Mouse (Mus musculus) liver, adult 2 months (tissue): Measurements from ENCODE around the gene 5031439G07Rik. TPM values are rescaled to one million over a fixed set of nuclear protein-coding genes. Genes with fewer than 3 reads are reported as not detected.

Experiments used
- DNase-seq: peaks from one replicate; pipeline ENCODE4 v3.0.0-alpha.2; 2011; ENCODE audit warnings: low read depth, low spot score; ENCODE audit errors: extremely low read depth
- H3K27ac ChIP-seq: fragments of 200-500 bp; replicated peaks from 2 replicates; pipeline ENCODE4 v1.5.1; 2012; ENCODE audit warnings: low read depth, mild to moderate bottlenecking, control low read depth, inconsistent platforms, low read length; ENCODE audit not compliant: insufficient read depth
- H3K27me3 ChIP-seq: fragments of 200-500 bp; 2 replicates; pipeline ENCODE4 v1.6.1; 2012; ENCODE audit warnings: mild to moderate bottlenecking, moderate library complexity, low read length, inconsistent platforms; ENCODE audit not compliant: control insufficient read depth, insufficient read depth
- H3K36me3 ChIP-seq: fragments of 200-500 bp; 2 replicates; pipeline ENCODE4 v1.6.1; 2012; ENCODE audit warnings: low read length, inconsistent platforms; ENCODE audit not compliant: control insufficient read depth, insufficient read depth
- H3K4me1 ChIP-seq: fragments of 200-500 bp; 2 replicates; pipeline ENCODE4 v1.6.1; 2011; ENCODE audit warnings: low read length; ENCODE audit not compliant: control insufficient read depth, insufficient read depth
- H3K4me3 ChIP-seq: fragments of 200-500 bp; 2 replicates; pipeline ENCODE4 v1.5.1; 2011; ENCODE audit warnings: low read depth, mild to moderate bottlenecking, control low read depth, low read length, moderate library complexity; ENCODE audit not compliant: insufficient read depth
- H3K79me2 ChIP-seq: fragments of 200-500 bp; 2 replicates; pipeline ENCODE4 v1.6.1; 2012; ENCODE audit warnings: inconsistent platforms, mild to moderate bottlenecking, low read length, moderate library complexity; ENCODE audit not compliant: control insufficient read depth, insufficient read depth
- H3K9ac ChIP-seq: fragments of 200-500 bp; 2 replicates; pipeline ENCODE4 v1.6.1; 2012; ENCODE audit warnings: low read depth, mild to moderate bottlenecking, control low read depth, inconsistent platforms, low read length
- CTCF ChIP-seq: fragments of 200-500 bp; IDR thresholded peaks from 2 replicates; pipeline ENCODE4 v1.5.1; 2011; ENCODE audit warnings: low read depth, low read length, control low read depth
- POLR2A ChIP-seq: fragments of 200-500 bp; IDR thresholded peaks from 2 replicates; pipeline ENCODE4 v1.6.1; 2011; ENCODE audit warnings: low read length, control low read depth; ENCODE audit not compliant: insufficient read depth; ENCODE audit errors: extremely low read depth
- WGBS: fragments of 180-500 bp; shearing (Covaris S2); methylation state at CpG from one replicate; pipeline ENCODE4 v1.1.7; 2018; 5-methylcytosine and 5-hydroxymethylcytosine counted together
- polyA plus RNA-seq: library from polyadenylated mRNA; depleted of rRNA; stranded (reverse); fragments of >200 nt; gene quantifications from 2 replicates; pipeline ENCODE4 v1.2.3, GENCODE M21; 2012
- total RNA-seq: library from RNA; depleted of rRNA; stranded (reverse); fragments of >200 nt; gene quantifications from 2 replicates; pipeline ENCODE4 v1.2.3, GENCODE M21; 2014

5031439G07Rik gene
- total and polyA plus RNA-seq, 2 experiments: 9.0 to 9.8 TPM

- no peak overlapping the region for H3K4me3 ChIP-seq
- WGBS: 91% methylated on average over 16 of the region's 16 CpGs
- peaks cover 2% of the 10 kb centered on the region; the same call in 1 of the 2 replicates for H3K79me2 ChIP-seq
- DNase-seq: no peak
- H3K27me3 ChIP-seq: no peaks in the 10 kb centered on the region
- no peak for TF ChIP-seq POLR2A
- TF ChIP-seq CTCF: no peak
- no peak overlapping the region for H3K9ac ChIP-seq
- H3K4me1 ChIP-seq: no peaks in the 10 kb centered on the region
- H3K36me3 ChIP-seq: peaks cover 63% of the 10 kb centered on the region
- H3K27ac ChIP-seq: no peak overlapping the region
These were observed 53.5 kb downstream of the 5031439G07Rik start for GRCm38 (mm10) chr15:84934901-84935300.

GRCm38 (mm10) chr15:84932351-84932750 is 56.0 kb downstream of the 5031439G07Rik start:
- no peak for DNase-seq
- H3K27me3 ChIP-seq: no peaks in the 10 kb centered on the region
- peaks cover 72% of the 10 kb centered on the region for H3K36me3 ChIP-seq
- H3K9ac ChIP-seq: no peak overlapping the region
- peaks cover 5% of the 10 kb centered on the region; the same call in 1 of the 2 replicates for H3K79me2 ChIP-seq
- WGBS: 50% methylated on average over 5 of the region's 5 CpGs
- H3K4me1 ChIP-seq: no peaks in the 10 kb centered on the region
- no peak overlapping the region for H3K4me3 ChIP-seq
- TF ChIP-seq POLR2A (no peak), CTCF (no peak)
- H3K27ac ChIP-seq: no peak overlapping the region

- peaks cover 25% of the 10 kb centered on the region for H3K36me3 ChIP-seq
- peaks cover 8% of the 10 kb centered on the region for H3K4me1 ChIP-seq
- TF ChIP-seq CTCF (0 out of 2 replicates have a peak, but pooled peaks have one; percentile 26), POLR2A (no peak)
- DNase-seq: peak; percentile 41
- WGBS: 50% methylated on average over 1 of the region's 1 CpGs
- H3K4me3 ChIP-seq: no peak overlapping the region
- peaks cover 5% of the 10 kb centered on the region; the same call in 1 of the 2 replicates for H3K79me2 ChIP-seq
- H3K27ac ChIP-seq: no peak overlapping the region
- H3K9ac ChIP-seq: no peak overlapping the region
- no peaks in the 10 kb centered on the region for H3K27me3 ChIP-seq
These were observed 62.8 kb downstream of the 5031439G07Rik start for GRCm38 (mm10) chr15:84925495-84926018.

- H3K4me1 ChIP-seq: peaks cover 8% of the 10 kb centered on the region
These were observed 63.5 kb downstream of the 5031439G07Rik start for GRCm38 (mm10) chr15:84924781-84925315.

GRCm38 (mm10) chr15:84923508-84924181 is 64.7 kb downstream of the 5031439G07Rik start:
- no peak for TF ChIP-seq POLR2A
- TF ChIP-seq CTCF: no peak
- under 1% methylated on average over 68 of the region's 68 CpGs for WGBS
- DNase-seq: peak; percentile 46

More at GRCm38 (mm10) chr15:84924781-84925315, 63.5 kb downstream of the 5031439G07Rik start:
- peak; percentile 56 for DNase-seq
- 6% methylated on average over 9 of the region's 9 CpGs for whole genome bisulfite sequencing
- Histone ChIP-seq H3K79me2 (peaks cover 5% of the 10 kb centered on the region; the same call in 1 of the 2 replicates), H3K27ac (no peak overlapping the region), H3K27me3 (no peaks in the 10 kb centered on the region), H3K4me3 (peak overlapping the region; percentile 12; the same call in 1 of the 2 replicates), H3K36me3 (peaks cover 23% of the 10 kb centered on the region), H3K9ac (no peak overlapping the region)
- TF ChIP-seq CTCF (peak; percentile 25; the same call in 1 of the 2 replicates), POLR2A (no peak)

More at GRCm38 (mm10) chr15:84923508-84924181, 64.7 kb downstream of the 5031439G07Rik start:
- peaks cover 8% of the 10 kb centered on the region for H3K4me1 ChIP-seq
- peaks cover 12% of the 10 kb centered on the region; the same call in 1 of the 2 replicates for H3K36me3 ChIP-seq
- peaks cover 5% of the 10 kb centered on the region; the same call in 1 of the 2 replicates for H3K79me2 ChIP-seq
- H3K9ac ChIP-seq: peak overlapping the region; percentile 97
- H3K4me3 ChIP-seq: peak overlapping the region; percentile 96
- peak overlapping the region; percentile 97 for H3K27ac ChIP-seq
- H3K27me3 ChIP-seq: no peaks in the 10 kb centered on the region
